Mouse (Mus musculus) cerebellum, postnatal 36 days (tissue): ENCODE measurements around the gene Dpep3.
A peak's percentile ranks its signal among the peaks of the same experiment; 100 is the strongest.

ENCODE experiments used
- DNase-seq, 2 experiments: peaks; one replicate each; pipeline ENCODE4 v3.0.0; 2021 to 2022; ENCODE audit warnings: mixed read lengths in 2 of 2

The Dpep3 gene

DNA sequence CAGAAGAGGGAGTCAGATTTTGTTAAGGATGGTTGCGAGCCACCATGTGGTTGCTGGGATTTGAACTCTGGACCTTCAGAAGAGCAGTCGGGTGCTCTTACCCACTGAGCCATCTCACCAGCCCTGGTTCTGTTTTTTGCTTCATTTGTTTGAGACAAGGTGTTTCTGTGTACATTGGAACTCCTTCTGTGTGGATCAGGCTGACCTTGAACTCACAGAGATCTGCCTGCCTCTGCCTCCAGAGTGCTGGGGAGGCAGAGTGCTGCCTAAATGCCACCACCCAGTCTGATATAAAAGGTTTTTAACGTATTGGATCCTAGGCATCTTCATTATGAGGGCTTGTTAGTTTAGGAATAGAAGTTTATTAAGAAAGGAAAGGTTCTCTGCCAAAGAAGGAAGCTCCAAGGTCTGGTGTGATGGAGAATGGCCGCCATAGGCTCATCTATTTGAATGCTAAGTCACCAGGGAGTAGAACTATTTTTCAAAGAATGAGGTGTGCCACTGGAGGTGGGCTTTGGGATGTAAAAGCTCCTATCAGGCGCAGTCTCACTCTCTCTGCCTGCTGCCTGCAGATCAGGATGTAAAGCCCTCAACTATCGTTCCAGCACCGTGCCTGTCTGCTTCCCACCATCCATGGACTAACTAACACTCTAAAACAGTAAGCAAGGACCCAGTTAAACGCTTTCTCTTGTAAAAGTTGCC is 8.1 kb downstream of the Dpep3 start:
- no peak for DNase-seq

DNA sequence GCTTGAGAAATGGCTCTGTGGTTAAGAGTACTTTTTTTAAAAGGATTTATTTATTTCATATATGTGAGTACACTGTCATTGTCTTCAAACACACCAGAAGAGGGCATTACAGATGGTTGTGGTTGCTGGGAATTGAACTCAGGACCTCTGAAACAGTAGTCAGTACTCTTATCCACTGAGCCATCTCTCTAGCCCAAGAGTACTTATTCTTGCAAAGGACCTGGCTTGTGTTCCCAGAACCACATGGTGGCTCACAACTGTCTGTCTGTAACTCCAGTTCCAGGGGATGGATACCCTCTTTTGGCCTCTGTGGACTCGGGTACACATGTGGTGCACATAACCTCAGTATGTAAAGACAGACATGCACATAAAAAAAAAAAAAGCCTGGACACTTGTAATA is 9.9 kb downstream of the Dpep3 start:
- no peak for DNase-seq

DNA sequence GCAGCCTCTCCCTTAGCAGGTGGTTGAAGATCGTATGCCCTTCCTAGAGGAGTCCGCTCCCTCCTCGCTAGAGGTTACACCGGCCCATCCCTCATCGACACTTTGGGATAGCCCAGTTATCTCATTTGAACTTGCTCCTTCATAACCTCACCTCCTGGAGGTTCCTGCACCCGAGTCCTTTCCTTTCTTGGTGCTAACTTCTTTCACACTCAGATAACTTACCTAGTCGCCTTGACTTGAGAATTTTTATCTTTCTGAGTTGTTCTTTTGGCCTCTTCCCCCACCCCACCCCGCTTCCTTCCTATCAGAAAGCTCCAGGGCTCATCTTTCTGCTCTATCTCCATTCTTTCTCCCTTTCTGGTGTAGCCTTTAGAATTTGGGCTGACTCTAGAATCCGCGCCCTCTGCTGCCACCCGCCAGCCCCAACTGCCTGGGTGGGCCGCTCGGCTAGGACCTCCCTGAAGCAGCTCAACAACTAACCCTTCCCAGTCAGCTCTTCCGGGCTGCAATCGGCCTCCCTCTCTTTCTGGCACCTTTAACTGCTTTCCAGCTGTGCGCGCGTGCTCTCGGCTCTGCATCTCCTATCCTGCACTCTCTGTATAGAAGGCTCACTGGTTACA is 12.4 kb downstream of the Dpep3 start:
- no peak for DNase-seq

DNA sequence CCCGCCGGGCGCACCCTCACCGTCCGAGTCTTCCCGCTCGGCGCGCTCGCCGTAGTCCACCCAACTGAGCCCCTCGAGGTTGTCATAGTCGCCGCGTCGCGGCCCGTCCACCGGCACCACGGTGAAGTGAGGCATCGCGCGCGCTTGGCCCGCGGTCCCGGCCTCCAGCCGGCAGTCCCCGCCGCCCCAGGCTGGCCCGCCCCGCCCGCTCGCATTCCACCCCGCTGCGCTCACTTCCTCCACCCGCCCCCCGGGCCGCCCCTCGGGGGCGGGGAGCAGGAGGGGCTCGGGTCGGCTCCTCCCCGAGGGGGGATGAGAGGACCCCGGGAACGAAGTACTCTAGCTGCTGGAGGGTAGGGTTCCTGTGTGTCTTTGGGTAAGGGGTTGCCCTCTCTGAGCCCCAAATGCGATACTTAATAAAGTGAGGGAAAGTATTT is 13.3 kb downstream of the Dpep3 start, which contains the start of gene Slc12a4:
Gene Slc12a4 (minus strand): TSS at position 193 of the 437 bp plus-strand sequence.
- DNase-seq: peak in 1 of 2 experiments; percentile 27

DNA sequence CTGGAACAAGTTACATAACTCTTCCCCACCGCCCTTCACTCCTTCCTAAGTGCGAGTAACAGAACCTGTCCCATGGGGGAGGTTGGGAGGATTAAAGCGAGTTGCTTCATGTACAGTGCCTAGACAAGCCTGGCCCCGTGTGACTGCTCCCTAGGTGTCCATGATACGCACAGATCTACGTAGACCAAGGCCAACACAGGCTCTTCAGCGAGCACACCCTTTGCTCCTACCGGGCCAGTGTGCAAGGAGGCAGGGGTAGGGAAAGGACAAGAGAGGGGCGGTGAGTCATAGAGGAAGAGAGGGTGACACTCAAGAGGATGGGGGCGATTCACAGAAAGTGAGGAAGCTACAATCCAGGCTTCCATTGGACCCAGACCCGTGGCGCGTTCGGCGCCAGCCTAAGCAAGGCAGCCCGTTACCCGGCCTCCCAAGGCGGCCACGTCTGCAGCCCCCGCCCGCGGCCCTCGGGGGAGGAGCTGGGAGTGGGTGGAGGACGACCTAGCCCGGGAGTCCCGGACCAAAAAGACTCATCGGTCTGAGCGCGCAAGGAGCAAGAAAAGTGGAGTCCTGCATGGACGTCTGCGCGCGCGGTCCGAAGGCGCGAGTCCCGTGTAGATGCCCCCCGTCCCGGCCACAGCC is 13.8 kb downstream of the Dpep3 start:
- no peak for DNase-seq

DNA sequence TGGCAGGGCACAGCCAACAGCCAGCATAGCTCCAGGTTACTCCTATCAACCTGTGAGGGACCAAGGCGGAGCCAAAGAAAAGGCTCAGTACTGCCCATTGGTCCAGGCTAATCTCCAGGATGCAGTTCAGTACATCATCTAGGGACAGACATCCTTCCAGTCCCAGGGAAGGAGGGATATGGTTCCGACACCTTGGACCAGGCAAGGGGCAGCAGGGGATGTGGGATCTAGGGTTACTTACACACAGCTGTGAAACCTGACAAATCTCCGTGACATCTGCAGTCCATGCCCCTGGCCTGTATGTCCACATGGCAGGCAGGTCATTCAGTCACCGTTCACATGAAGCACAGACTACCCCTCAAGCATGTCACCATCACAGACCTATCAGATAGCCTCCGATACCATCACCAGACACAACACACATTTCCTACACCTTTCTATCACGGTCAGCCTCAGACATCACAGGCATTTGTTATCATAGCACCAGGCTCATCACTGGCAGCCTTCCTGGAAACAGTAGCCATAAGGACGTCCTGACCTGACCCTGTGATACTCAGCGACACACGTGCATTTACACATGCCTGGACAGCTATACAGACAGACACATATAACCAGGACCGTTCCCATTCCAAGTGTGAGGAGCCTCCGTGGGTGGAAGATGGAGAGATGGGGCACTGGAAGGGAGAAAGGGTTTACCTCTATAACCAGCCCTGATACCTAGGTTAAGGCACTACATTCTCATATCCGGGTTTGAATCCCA is 14.5 kb downstream of the Dpep3 start:
- DNase-seq: no peak

DNA sequence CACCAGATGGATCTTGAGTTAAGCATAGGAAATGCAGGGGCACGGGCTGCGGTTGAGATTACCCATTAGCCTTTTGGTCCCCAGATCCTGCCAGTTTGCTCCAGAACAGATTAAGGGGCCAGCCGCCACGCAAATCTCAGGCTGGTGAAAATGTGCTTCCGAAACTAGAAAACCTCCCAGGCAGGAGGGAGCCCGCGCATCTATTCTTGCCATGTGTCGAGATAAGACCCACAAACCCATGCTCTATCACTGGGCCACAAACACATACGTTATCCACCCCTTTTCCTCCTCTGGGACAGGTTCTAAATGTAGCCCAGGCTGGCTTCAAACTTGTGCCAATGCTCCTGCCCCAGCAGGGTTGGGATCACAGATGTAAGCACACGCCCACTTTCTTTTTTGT is 17.7 kb downstream of the Dpep3 start:
- DNase-seq: no peak

DNA sequence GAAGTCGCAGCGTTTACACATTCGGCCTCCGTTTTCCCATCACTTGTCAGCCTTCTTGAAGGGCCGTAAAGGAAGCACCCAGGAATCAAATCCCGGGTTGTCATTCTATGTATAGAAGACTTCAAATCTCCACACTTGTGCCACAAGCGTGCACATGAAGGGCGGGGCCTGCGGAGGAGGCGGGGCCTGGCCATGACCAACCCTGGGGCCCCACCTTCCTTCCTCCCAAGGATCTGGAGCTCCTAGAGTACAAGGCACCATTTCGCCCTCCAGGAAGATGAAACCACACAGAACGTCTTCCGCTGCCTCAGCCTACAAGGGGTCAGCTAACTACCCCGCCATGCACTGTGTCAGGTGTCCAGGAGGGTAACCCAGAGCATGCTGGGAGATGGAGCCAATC is 18.1 kb downstream of the Dpep3 start:
- no peak for DNase-seq

DNA sequence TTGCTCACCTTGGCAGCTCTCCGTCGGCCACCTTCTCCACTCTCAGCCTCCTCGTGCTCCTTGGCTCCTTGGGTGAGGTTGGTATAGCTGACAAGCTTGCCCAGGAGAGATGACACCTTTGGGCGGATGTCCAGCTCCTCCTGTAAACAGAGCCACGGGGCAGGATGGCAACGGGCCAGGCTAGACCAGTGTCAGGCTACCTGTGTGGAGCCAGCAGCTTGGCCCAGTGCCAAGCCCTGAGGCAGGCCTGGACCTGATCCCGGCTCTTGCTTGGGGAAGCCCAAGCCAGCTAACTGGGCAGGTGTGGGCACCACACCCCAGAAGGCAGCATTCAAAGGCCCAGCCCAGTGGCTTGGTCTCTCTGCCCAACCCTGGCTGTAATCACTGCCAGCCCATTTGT is 19.9 kb downstream of the Dpep3 start:
- peak; percentile 83 to 89 for DNase-seq

DNA sequence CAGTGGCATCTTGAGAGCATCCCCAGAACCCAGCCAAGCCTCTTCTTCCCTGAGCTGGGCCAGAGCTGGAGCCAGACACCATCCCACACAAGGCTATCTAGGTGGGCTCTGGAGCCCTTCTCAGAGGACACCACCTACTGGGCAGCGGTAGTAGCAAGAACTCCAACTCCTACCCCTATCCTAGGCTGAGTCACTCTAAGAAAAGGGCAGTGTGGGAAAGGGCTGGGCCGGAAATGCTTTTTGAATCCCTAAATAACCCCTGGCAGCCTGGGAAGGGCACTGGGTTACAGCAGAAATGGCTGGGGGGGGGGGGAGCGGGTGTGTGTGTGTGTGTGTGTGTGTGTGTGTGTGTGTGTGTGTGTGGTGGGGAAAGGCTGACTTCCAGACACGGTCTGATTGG is 21.4 kb downstream of the Dpep3 start:
- DNase-seq: no peak

DNA sequence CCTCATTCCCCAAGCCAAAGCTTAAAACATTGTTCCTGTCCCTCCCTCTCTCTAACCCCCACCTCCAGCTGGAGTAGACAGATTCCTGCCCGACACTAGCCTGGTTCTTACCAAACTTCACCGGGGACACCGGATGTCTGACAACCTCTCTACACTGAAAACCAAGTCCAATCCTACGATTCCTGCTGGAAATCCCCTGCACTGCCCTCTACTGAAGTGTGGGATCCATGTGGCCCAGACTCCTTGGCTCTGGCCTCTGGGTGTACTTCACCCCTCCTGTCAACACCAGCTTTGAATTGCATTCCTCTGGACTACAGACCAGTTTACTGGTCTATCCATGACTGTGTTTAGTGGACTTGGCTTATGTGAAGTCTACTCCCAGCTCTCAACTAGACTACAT is 22.7 kb downstream of the Dpep3 start:
- no peak for DNase-seq

DNA sequence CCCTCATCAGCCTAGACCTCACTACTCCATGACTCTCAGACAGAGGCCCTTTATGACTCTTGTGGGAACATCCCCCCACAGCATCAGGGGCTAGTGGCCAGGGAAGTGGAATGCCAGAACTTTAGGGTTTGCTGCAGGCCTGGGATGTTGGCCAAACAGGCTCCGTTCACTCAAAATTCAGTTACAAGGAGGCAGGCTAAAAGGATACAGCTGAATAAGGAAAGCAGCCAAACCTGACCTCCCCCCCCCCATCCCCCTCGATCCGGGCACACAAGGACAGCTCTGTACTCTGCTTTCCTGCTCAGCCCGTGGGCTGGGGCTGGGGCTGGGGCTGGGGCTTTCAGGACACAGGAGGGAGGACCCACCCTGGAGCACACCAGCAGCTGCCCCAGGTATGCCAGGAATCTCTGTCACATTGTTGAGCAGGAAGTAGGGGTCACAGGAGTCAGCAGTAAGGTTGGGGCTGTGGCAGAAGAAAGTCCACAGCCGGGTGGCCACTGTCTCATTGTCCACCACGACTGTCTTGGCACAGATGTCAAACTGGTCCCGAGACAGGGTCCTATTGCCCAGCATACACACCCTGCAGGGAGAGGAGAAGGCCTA is 28.1 kb downstream of the Dpep3 start:
- DNase-seq: no peak

DNA sequence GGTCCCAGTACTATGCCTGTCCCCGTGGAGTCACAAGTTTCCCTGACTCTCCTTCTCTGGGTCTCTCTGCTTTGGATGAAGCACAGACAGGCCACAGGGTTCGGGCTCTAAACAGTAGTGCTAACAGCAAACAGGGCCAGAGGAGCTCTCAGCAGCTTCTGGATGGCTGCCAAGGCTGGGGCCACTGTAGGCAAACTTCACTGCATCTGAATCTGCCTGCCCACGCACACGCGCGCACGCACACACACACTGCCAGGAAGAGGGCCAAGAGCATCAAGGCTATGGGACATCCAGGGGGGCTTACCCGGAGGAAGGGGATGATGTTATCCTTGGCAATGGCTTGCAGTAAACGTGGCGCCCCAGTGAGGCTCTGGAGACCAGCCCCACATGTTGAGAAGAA is 29.9 kb downstream of the Dpep3 start:
- DNase-seq: peak; percentile 39 to 52

DNA sequence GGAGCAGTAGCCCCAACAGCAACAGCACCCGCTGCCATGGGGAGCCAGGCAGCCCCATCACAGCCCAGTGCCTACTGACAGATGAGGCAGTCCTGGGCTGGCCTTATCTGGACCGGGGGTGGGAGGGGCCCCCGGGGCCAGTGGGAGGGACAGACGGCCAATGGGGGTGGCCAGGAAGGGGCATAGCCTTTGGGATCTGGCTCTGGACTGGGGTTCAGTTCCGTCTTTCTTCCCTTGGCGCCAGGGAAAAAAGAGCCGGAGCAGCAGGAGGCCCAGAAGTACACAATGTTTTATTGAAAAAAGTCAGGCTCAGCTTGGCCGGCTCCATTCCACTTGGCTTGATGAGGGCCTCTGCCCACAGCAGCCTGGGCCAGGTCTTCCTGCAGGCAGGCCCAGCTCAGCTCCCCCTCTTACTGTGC is 35.9 kb downstream of the Dpep3 start, which contains the start of gene Lcat:
Gene Lcat (minus strand): TSS at position 62 of the 419 bp plus-strand sequence.
- DNase-seq: no peak

DNA sequence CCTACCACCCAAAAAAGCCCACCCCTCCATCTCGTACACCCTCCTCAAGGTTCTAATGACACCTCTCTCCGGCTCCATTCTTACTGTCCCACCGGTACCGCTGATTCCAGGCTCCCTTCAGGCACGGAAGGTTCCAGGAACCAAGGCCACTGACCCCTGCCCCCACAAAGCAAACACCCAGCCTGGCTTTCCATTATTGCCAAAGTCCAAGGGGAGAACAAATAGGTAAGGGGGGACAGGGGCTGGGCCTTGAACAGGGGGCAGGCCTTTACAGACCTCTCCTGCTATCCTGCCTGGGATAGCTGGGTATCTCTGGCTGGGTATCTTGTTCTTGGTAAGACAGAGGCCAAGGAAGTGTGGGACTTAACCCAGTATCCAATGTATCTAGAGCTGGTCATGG is 36.7 kb downstream of the Dpep3 start:
- DNase-seq: no peak

DNA sequence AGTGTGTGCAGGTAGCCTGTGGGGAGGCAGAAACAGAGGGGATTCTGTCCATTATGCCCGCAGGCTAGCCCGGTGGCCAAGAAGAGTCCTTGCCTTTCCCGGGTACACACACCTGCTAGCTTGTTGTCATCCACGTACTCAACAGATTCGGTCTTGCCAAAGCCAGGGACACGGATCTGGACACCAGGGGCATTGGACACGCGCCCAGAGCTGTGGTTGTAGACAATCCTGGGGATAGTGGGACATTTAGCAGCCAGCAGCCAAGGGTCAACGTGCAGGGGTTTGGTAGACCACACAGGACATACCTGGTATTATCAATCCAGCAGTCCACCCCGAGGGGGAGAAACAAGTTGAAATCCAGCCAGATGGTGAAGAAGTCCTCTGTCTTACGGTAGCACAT is 37.2 kb downstream of the Dpep3 start:
- DNase-seq: no peak

DNA sequence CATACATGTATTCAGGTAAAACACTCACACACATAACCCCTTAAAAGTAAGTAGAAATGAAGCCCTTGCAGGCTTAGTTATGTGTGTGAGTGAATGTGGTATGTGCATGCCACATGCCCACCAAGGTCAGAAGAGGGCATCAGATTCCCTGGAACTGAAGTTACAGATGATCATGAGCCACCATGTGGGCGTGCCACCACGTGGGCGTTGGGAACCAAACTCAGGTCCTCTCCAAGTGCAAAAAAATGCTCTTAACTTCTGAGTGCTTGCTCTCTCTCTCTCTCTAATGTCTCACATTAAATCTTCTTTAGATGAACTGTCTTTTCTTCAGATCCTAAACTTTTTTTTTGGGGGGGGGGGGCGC is 40.9 kb downstream of the Dpep3 start, which contains the start of gene Psmb10:
Gene Psmb10 (minus strand): TSS at position 139 of the 364 bp plus-strand sequence.
- DNase-seq: no peak

DNA sequence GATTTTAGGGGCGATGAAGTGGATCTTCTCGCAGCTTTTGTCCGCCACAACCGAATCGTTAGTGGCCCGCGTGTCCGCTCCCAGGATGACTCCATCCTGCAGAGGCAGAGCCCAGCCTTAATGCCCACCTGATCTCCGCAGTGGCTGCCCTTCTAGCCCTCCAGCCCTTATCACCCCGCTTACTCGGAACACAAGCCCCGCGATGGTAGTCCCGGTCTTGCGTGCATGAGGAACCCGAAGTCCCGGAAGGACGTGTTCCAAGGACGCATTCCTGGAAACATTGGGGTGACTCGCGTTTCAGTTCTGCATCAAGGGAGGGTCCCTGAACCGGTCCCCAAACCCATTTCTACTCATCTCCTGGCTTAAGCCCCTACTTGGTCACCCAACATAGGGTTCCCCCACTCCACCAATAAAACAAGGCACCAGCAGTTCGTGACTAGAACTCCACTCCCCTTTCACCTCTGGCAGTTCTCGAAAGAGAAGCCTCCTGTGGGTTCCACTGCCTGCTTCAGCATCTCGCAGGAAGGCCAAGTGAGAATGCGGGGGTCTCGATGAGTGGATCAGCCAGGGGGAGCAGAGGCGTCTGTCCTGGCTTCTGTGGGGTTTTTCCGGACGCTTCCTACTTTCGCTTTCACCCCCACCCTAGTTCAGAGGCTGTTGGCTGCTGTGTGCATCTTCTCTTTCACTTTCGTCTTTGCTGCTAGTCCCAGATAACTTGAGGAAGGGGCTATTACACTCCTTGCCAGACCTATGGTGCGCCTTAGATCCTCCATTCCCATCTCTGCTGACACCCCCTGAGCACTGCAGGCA is 41.5 kb downstream of the Dpep3 start:
- DNase-seq: peak; percentile 37 to 48

DNA sequence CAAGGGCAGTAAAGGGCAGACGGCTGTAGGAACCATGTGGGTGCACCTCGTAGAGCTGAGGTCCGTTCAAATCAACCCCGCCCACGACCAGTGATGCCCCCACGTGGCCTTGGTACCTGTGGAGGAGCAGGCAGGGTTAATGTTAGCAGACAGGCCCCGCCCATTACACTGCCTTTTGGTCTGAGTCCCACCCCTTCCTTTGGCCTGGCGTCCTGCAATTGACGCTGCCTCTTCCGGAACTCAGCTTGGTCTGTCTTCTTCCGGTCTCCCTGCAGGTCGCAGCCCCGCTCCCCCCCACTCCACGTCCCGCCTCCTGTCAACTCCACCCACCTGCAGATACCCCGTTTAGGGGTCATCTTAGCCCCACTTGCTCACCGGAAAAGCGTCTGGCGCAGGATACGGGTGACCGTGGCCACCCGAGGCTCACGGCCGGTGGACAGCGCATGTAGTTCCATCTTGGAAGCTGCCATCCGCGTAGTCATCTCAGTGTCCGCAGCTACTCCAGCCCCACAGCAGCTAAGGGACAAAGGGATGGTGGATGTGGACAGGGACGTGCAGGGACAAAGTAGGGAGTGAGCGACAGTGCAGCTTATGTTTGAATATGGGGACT is 42.3 kb downstream of the Dpep3 start:
- DNase-seq: peak; percentile 84 to 87

DNA sequence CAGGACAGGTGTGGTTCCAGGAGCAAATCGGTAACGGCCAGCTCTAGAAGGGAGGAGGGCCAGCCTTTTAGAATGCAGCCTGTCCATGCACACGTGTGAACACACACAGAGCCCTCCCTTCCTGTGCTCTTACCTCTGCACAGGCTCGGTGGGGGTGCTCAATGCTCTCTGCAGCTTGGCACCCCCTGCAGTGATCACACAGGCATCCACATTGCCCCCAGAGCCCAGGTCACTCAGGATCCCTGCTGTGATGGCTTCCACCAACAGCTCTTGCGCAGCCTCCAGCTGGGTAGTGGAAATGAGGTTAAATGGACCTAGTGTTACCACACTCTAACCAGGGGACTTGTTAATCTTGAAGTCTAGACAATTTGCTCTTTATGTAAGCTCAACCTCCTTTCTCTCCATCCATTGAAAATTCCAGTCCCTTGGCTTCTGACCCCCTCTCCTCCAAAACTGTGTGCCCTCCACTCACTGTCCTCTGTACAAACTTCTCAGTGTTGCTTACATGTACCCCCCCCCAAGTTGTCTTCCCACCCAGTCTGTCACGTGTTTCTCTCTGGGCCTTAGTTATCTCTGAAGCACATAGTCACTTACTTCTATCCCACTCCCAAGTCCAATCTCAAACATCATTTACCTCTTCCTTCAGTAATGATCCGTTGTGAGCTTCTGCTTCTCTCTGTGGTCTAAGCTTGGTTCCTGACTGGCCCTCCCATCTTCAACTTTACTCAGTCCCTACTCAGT is 43.2 kb downstream of the Dpep3 start:
- no peak for DNase-seq

DNA sequence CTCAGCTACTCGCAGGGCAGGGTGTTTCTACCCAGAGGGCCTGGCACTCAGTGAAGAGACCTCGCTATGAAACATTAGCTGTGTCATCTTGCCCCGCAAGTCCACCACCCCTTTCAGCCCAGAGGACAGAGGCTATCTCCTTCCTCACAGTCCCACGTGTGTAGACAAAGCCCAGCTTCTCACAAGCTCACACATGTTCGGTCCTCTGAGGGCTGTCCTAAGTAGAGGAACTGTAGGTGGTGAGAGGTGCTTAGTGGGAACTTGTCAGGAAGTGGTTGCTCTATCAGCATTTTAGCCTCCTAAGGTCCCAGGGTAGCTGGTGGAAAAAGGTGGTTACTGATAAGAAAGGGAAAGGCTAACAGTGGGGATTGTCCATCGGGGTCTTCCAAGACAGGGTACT is 44.1 kb downstream of the Dpep3 start:
- no peak for DNase-seq
